Mouse (Mus musculus) small intestine, adult 2 months (tissue): ENCODE data around the gene Foxj1.

Experiments used
- CTCF ChIP-seq: fragments of 200-500 bp; IDR thresholded peaks from 2 replicates; pipeline ENCODE4 v1.5.1; 2012; ENCODE audit warnings: low read depth, mild to moderate bottlenecking, control low read depth, inconsistent platforms, low read length, moderate library complexity, mixed read lengths; ENCODE audit not compliant: insufficient replicate concordance, insufficient read length; ENCODE audit errors: extremely low read depth
- POLR2A ChIP-seq: fragments of 200-500 bp; IDR thresholded peaks from 2 replicates; pipeline ENCODE4 v1.6.1; 2012; ENCODE audit warnings: low read depth, mild to moderate bottlenecking, control low read depth, inconsistent platforms, low read length, moderate library complexity

DNA sequence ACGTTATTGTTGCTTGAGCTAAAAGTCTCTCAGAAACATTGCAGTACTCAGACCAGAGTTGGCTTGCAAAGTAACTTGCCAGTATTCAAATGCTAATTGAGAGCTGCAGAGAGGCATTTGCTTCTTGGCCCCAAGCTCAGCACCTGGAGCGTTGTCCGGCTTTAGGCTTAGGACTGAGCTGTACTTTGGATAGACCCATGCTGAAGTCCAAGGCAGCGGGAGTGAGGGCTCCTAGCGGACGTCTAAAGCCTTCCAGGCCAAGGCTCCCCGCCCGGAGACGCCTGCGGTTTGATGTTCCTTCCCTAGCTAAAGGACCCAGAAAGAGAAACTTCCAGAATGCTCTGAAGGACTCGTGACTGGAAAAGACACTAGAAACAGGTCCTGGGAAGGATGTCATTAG is 53.1 kb downstream of the Foxj1 start:
- no peak for TF ChIP-seq POLR2A
- TF ChIP-seq CTCF, result no peak
